Mouse (Mus musculus): ENCODE measurements around the gene Mlxip.

The Mlxip gene

DNA sequence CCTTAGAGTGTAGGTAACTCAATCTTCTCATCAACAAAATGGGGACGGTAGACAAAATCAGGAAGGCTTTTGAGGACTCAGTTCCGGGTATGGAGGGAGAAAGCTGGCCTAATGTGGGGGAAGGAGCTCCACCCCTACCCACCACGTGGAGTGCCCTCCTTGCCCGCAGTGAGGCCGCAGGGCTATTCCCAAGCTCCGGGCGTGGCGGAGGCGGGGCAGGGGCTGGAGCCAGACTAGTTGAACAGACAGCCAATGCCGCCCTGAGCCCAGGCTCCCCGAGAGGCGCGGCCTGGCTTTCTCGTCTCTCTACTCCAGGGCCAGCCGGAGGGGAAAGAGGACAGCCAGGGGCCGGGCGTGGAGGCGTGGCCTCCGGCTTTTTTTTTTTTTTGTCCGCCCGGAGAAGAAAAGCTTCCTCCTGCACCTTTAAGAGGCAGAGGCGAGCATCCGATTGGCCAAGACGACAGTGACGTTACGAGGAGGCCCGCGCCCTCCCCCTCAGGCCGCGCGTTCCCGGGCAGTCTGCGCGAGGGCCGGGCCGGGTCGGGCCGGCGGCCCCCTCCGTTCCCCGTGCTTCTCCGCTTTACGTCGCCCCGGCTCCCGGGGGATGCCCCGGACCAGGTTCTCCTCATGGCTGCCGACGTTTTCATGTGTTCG is at the start of gene Mlxip:
TSS of gene Mlxip (plus strand) at position 496 of the 654 bp plus-strand sequence.
- peak; percentile 93 for DNase-seq

DNA sequence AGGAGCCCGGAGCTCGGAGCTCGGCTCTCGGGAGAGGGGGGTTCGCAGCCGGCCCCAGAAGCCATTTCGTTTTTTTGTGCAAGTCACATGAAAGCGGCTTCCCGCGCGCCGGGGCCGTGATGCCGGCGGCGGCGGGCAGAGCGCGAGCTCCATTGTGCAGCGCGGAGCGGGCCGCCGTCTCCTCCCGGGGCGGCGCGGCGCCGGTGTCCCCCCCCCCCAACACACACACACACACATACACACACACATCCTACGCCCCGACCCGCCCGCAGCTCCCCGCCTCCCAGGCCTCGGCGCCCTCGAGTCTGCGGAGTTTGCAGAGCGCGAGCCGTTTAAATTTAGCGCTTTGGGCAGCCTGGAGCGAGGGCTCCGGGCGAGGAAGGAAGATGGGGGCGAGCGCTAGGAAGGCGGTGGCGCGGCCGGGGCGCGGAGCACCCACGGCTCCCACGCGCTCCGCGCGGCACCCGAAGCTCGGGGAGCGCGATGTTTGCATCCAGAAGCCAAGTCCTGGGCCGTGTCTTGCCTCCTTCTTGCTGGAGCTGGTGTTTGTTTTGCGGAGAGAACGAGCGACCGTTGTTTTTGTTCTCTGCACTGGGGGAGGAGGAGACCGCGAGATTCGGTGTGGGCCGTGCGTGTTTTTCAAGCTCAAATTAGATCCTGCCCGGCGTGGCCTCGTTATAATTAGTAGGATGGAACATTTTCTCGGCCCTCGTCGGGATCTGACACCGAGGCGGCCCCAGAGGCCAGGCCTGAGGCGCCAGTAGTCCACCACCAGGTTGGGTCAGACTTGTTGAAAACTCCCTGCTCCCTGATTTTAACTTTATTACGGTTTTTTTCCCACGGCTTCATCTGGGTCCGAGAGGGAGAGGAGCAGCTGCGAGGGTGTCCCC is 49.4 kb upstream of the Mlxip start:
- DNase-seq = peak; percentile 62

DNA sequence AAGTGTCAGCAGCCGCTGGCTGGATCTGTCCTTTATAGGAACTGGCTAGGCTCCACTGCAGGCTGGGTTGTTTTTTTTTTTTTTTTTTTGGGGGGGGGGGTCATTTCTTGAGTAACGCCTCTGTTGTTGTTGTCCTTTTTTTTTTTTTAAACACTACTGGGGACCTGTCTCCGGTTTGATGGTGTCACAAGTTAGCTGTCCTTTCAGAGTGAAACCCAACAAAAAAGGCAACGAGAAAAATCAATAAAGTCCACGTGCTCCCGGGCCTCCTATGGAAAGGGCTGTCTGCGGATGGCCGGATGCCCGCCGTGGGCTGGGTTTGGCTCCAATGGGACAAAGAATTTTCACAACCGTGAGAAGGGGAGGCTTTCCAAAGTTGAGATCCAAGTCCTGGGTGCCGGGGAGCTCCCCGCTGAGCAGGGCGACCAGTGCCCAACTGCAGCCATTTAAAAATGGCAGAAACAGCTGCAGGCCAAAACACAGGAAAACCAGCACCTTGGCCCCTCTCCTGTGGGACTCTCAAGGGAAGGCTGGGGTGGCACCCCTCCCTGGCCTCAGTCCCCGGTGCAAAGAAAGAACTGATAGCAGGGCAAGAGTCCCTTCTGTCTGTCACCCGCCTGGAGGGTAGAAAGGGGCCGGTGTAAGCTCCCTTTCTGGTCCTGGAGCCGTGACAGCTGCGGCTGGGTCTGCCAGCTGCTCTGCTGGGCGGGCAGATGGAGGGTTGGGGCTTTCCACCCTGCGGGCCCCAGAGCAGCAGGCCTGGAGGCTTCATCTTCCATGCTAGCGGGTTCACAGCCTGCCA is 48.5 kb upstream of the Mlxip start:
- DNase-seq = peak; percentile 48

DNA sequence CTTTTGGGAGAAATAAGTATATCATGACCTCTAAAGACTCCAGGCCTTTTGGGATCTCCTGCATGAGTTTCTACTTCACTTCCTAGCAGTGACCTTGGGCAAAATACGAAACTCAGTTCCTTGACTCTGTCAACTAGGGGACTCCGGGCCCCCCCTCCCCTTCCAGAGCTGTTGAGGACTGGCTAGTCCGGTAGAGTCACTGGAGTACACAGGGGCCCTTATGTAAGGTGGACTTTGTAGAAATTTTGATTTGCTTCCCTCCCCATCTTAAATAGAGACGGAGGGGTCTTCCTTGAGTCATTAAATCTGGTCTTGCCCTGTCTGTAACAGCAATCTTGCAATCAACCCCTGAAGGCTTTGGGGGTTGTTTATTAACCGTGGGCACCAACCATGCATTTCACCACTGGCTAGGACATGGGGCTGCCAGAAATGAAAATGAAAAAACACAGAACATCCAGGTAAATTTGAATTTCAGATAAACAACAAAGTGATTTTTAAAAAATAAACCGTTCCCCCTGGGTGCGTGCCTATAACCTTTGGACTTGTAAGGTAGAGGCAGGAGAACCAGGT is 47.8 kb upstream of the Mlxip start:
- DNase-seq = no peak

DNA sequence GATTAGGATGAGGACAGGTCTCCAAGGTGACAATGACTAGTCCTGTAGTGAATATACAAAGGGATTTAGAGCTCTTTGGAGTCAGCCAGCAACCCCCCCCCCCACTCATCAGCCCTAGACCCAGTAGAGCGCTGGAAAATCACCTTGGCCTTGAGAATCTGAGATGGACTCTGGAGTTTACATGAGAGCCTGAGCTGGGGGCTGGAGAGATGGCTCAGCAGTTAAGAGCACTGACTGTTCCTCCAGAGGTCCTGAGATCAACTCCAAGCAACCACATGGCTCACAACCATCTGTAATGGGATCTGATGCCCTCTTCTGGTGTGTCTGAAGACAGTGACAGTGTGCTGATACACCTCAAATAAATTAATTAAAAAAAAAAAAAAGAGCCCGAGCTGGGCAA is 46.6 kb upstream of the Mlxip start:
- no peak for DNase-seq

DNA sequence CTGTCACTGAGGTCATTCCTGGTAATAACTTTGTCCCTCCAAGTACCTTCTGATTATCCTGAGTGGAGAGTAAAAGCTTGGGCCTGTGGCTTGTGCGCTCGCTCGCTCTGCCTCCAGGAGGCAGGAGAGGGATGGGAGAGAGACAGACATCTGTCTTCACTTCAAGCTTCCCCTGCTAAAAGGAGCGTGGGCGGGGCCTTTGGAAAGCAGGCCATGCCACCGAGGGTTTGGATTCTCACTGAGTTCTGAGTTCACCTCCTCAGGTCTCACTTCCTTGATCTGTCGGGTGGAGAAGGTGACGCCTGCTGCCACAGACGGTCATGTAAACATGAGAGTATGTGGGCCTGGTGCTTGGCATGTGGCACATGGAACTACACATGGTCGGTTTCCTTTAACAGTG is 44.2 kb upstream of the Mlxip start:
- DNase-seq = peak; percentile 33

DNA sequence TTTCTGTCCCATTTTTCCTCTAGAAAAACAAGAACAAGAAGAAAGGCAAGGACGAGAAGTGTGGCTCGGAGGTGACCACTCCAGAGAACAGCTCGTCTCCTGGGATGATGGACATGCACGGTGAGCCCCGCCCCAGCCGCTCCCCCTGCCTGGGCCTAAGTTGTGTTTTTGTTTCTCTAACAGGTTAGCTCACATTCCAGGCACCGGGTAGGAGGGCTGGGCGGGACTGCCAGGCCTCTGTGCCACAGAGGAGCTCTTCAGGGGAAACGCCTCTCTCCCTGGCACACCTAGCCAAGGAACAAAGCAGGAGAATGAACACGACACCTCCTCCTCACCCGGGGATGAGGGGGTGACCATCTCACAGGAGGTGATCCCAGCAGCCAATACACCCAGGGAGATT is 38.7 kb upstream of the Mlxip start:
- DNase-seq = no peak

DNA sequence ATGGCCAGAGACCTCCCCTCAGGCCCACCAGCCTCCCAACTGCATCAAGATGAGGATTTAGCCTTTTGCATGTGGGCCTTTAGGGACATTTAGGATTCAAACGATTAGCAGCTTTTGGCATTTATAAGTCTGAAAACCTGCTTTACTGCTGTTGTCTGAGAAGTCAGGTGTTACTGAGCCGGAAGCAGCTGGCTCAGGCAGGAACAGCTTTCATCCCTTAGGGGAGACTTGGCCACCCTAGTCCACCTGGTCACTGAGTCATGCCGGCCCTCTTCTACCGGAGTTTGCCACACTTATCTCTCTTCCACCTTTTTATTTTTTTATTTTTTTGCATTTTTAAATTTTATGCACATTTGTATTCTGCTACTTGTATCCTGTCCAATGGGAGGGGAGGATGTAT is 37.3 kb upstream of the Mlxip start:
- DNase-seq = no peak

DNA sequence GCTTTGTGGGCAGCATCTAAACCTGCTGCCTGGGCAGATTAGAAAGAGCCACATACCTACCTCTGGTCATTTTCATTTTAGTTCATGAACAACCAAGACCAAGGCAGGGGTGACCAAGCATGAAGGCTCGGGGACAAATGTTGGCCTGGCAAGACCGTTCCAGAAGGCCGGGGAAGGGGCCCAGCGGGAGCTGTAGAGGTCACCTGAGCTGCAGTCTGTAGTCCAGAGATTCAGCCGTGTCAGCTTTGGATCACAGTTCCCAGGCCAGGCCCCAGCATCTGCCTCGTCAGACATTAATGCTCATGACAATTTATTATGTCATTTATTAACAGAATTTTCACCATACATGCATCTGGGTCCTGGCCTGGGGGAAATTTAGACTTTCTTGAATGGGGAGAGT is 35.2 kb upstream of the Mlxip start:
- DNase-seq = no peak

DNA sequence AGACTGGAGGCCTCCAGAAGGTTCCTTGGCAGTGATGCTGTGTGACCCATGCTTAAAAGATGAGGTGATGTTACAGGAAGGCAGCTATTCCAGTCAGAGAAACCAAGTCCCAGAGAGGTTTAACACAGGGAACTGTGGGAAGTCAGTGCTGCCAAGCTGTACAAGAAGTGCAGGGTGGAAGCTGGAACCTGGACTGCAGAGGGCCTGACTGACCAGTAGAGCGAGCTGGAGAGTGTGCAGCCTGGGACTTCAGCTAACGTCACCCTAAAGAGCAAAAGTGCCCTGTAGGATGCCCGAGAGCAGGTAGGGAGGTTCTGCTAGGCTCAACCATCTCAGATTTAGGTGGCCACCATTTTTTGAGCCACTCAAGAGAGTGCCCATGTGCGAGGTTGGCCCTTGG is 31.7 kb upstream of the Mlxip start:
- DNase-seq = no peak

DNA sequence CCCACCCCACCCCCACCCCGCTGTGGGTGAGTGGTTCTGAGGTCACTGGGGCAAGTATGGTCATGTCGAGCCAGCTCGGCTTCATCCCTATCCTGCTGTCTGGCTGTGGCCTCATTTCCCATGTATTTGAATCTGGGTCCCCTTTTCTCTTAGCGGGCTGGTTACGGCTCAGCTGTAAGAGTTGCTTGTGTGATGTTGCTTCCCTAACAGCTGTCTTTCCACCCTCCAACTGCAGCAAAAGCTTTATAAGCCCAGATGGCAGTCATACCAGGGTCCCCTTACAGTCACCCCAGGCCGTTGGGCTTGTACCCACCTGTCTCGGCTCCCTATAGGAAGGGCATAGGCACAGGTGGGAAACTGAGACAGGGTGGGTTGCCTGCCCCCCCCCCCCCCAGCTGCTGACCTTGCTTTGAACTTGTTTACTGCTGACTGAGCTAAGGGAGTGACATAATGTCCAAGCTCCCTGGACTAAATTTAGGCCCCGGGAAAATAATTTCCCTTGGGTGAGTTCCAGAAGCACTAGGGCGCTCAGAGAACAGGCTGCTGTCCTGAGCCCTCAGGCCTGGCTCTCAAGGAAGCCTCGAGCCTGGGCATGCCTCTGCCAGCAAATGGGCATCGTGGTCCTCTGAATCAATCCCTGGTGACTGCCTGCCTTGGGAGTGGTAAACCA is 30.2 kb upstream of the Mlxip start:
- no peak for DNase-seq

DNA sequence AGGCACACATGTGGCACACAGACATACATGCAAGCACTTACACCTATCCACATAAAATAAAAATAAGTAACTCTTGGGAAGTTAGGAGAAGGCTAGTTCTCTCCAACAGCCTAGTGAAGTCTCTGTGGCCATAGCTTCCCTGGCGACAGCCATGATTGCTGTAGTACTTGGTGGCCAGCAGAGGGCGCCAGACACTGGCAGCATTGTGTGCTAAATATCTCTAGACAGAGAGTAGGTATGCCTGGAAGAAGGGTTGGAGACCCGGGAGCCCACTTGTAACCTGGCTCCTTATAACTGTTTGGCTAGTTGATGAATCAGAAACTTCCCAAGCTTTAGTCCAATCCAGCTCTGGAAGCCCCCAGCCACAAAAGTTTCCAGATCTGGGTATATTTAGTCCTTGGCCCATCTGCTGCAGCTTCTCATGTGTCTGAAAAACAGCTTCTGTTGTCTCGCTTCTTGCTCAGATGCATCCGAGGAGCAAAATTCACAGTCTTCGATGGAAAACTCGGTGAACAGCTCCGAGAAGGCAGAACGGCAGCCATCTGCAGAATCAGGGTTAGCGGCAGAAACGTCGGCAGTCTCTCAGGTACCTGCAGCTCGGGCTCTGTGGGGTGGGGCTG is 25.6 kb upstream of the Mlxip start:
- peak; percentile 63 for DNase-seq

DNA sequence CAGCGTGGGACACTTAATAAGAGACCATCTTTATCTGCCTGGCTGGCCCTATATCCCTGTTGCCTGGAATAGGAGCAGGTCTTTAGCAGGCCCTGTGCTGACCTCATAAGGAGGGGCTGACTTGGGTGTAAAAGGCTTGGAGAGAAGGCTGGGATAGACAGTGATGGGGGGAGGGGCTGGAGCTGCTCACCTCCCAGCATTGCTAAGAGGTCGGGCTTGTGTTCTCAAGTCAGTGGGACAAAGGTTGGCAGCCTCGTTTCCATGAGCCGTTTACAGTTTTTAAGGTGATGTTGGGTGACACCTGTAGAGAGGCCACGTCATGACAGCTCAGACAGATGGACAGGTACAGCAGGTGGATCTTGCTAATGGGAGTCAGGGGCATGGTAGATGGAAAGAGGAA is 24.5 kb upstream of the Mlxip start:
- no peak for DNase-seq

DNA sequence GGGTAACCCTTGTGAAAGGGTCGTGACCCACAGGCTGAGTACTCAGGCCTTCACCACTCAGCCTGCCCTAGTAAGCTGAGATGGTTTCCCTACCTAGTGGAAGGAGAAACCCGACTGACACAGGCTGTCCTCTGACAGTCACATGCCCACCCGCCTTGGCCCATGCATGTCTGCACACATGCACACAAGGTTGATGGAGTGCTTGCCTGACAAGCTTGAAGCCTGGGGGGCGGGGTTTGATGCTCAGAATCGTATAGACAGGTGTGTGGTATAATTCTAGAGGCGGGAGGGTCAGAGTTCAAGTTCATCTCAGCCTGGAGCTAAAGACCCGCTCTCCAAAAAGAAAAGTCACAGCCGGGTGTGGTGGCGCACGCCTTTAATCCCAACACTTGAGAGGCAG is 19.3 kb upstream of the Mlxip start:
- no peak for DNase-seq

DNA sequence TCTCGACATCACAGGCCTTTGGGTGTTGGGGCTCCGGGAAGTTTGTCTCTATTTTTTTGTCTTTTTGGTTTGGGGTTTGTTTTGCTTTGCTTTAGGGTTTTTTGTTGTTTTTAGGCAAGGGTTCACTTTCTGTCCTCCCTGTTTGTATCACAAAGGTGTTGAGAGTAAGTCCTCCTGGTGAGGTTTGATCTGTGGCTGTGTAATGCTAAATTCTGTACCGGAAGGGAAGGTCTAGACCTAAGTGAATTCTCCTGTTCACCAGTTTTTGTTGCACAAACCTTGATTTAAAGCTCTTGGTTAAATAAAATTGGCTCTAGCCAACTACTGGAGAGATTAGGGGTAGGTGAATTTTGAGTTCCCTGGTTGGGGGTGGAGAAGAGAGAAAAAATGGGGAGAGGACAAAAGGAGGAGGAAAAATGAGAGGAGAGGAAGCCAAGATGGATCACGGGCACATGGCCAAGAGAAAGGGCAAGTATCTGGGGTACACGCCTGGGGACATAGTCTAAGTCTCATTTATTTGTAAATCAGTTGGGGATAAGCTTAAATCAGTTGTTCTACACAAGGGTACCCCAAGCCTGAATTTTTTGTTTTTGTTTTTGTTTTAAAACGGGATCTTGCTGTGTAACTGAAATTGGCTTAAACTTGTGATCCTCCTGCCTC is 18.7 kb upstream of the Mlxip start:
- no peak for DNase-seq

DNA sequence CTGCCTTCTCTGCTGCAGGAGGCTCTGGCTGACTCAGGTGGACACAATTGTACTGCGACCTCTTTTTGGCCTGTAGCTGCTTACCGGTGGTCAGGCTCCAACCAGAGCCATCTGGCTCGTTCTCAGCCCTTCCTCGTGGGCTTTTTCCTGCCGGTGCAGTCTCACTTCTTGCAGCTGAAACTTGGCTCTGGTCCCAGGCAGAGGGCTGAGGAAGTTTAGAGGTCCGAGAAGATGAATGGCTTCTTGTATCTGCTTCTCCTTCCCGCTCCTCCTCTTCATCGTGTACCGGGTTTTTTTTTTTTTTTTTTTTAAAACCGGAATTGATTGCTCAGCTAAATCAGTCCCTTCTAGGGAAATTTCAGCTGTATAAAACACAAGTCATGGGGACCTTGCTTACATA is 18.0 kb upstream of the Mlxip start:
- DNase-seq = peak; percentile 57

DNA sequence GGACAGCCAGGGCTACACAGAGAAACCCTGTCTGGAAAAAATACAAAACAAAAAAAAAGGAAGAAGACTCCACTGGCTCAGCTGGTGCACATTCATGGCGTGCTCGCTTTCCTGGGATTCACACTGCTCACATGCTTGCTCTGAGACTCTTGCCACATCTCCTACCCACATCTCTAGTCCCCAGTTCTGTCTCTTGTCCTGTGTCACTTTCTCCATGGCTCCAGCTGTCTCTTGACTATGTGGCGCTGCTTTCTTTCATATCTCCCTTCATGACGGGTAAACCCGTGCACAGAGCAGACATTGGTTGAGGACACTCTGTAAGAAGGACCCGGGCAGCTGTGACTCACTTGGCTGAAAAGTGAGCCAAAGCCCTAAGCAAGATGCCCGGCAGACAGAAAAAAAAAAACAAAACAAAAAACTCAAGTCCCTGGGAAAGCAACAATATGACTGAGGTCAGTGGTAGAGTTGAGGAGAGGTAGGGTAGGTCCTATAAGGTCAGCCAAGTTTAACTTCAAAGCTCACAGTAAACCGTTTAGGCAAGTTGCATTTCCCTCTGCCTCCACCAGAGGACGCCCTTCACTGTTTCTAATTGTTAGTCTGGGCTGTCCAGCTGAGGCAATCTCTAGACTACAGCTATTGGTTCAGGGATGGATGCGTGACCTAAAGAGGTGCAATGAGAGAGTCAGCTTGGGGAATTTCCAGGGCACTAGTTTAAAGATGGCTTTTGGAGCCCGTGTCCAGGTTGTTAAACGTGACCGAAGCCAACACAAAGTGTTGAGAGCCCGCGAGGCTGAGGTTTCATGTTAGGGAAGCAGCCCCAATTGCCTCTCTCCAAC is 17.3 kb upstream of the Mlxip start:
- peak; percentile 67 for DNase-seq

DNA sequence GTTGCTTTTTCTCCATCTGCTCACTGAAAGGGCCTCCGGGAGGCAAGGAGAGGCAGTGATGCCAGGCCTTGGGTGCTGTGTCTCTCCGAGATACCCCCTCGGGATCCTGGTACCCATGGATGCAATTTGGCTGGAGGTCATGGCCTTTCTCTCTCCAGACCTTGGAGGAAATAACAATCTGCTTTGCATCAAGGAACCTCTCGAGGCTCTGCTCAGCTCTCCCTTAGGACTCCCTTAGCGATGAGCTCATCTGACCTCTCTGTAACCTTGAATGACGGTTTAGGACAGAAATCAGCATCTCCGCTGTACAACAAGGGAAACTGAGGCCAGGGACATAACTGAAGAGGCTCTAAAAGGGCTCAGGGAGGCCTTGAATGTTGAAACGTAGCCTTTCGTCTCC is 15.9 kb upstream of the Mlxip start:
- DNase-seq = no peak

DNA sequence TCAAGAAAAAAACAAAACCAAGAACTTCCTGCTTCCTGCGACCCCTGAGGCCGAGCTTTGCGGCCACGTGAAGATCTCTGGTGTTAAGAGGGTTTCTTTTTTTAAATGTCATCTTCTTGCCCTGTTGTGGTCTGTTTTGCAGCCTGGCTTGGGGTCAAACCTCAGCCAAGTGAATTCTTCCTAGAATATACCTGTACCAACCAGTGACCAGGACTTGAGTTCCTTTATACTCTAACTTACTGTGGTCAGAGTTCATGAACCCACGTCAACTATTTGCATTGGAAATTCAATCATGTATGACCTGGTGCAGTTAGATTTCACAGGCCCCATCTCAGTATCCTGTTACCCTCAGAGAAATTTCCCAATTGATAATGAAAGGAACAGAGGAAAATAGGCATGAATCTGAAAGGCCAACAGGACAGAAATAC is 15.1 kb upstream of the Mlxip start:
- DNase-seq = no peak

DNA sequence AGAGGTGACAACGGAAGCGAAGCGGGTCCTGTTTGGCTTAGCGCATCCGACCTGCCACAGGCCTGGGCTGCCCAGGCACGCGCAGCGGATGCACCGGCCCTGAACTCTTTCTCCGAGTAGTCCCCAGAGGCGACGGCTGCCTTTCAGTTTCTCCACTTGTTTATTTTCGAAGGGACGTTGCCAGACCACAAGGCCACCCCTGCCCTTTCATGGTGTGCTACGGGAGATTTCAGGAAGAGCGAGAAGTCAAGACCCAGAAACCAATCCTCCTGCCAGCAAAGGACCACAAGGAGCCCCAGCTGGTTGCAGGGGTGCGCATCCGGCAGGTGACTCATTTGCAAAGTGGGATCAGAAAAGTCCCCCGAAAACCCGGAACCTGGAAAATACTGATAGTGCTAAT is 12.6 kb upstream of the Mlxip start:
- DNase-seq = no peak

DNA sequence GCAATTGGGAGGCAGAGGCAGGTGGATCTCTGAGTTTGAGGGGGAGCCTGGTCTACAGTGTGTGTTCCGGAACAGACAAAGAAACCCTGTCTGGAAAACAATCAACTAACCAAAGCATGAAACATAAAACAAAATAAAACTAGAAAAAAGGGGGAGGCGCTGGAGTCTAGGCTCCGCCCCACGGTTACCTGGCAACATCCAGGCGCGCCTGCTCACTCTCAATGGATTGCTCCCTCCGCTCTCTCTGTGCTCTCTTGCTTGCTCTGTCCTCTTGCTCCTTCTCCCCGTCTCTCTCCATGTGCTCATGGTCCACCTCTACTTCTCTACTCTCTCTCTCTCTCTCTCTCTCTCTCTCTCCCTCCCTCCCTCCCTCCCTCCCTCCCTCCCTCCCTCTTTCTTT is 11.9 kb upstream of the Mlxip start:
- no peak for DNase-seq
